Mouse (Mus musculus) common myeloid progenitor, adult 5-6 weeks (primary cell): Measurements from ENCODE around the gene Olfr689. TPM values are rescaled to one million over a fixed set of nuclear protein-coding genes. Genes with fewer than 3 reads are reported as not detected.
"Not testable (repeated sequence)": the region's sequence is repeated elsewhere in the genome, so short reads cannot be mapped to it uniquely, and the experiment has no call there.

Experiments used
- ATAC-seq: replicated peaks from 2 replicates; pipeline ENCODE4 v1.8.0; 2016; ENCODE audit warnings: low read depth, mild to moderate bottlenecking, moderate TSS enrichment, inconsistent platforms; ENCODE audit not compliant: poor library complexity, severe bottlenecking
- total RNA-seq: library from RNA; stranded (forward); fragments of 200-1000, 187-1606 nt; gene quantifications from 2 replicates; pipeline ENCODE4 v1.2.3, GENCODE M21; 2017

Gene Olfr689
- not detected in 2 replicates for total RNA-seq

DNA sequence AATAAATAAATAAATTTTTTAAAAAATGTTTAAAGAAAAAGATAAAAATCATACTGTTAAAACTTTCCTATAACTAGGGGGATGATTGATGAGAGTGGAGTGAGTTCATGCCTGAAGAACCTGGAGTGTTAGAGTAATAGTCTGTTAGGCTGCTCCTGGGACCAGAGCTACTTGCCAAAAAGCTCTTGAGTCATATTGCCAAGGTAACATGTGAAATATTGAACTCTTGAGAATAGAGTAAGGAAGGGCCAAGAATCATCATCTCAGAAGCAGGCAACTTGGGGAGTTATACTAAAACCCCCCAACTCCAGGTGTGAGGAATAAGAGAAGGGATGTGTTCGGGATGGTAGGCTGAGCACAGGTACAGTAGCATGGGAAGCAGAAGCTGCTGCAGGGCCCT is at the start of gene Olfr689:
Olfr689 (plus strand) TSS at position 301 of the 400 bp plus-strand sequence.
- no peak for ATAC-seq

DNA sequence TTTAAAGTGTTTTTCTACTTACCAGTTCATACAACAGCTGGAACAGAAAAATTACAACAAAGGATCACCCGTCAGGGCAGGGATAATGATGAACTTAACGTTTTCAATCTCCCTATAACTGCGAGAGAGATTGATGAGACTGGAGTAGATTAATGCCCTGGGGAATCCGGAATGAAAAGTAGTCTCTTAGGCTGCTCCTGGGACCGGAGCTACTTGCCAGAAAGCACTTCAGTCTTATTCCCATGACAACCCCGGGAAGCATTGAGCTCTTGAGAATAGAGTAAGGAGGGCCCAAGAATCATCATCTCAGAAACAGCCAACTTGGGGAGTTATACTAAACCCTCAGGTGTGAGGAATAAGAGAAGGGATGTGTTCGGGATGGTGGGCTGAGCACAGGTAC is 38.5 kb upstream of the Olfr689 start:
- no peak for ATAC-seq

- ATAC-seq = no peak
Measured at GRCm38 (mm10) chr7:105287795-105288194, 23.2 kb upstream of the Olfr689 start, which contains the start of gene Olfr688. Gene Olfr688 (plus strand): TSS chr7:105288095.

DNA sequence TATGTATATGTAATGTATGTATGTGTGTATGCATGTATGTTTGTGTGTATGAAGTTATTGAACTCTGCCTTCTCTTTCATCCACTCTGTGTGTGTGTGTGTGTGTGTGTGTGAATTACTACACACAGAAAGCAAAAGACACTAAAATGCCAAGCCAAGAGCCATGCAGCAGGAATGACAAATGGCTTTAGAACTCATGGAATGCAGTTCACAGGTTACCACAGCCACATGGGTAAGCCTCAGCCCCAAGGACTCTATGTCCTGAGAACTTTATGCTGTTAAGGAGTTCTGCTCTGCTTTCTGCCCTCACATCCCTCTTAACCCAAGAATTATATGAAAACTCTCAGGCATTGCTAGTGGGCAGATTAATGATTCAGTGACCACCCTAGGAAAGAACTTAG is 20.9 kb upstream of the Olfr689 start:
- ATAC-seq = no peak

GRCm38 (mm10) chr7:105325302-105325701 is 14.3 kb downstream of the Olfr689 start:
- no peak for ATAC-seq

DNA sequence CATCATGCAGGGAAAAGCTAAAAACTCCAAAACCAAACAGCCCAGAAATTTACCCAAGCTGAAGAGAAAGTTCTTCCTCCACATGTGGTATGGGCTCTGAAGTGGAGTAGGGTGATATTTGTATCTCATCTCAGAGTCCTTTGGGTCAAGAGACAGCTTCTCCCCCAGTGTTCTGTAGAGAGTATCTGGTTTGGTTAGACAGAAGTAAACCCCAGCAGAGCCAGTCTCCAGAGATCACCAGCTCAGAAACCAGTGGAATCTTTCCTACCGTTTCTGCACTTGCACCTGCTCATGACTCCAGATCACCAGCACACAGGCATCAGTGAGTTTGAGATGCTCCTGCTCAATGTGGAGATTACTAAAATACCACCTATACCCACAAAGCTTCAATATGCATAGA is 23.0 kb downstream of the Olfr689 start, which contains the start of gene Olfr690:
Olfr690 (minus strand) TSS at position 101 of the 400 bp plus-strand sequence.
- no peak for ATAC-seq

DNA sequence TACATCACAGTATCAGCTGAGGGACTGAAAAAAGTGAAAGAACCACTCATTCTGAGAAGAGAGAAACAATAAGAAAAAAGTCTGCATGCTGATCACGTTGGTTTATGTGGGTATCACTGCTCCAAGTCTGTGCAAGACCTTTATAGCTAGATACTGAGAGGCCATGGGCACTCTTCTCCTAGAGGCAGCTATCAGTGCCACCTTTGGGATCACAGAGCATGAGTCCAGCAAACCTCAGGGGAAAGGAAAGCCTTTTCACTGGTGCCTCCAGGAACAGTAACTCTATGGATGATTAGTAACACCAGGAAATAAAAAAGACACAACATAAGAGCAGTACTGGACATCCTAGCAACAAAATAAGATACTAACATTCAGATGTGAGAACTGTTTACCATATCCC is 31.2 kb downstream of the Olfr689 start, which contains the start of gene Olfr691:
Olfr691 (minus strand) TSS at position 101 of the 400 bp plus-strand sequence.
- no peak for ATAC-seq

DNA sequence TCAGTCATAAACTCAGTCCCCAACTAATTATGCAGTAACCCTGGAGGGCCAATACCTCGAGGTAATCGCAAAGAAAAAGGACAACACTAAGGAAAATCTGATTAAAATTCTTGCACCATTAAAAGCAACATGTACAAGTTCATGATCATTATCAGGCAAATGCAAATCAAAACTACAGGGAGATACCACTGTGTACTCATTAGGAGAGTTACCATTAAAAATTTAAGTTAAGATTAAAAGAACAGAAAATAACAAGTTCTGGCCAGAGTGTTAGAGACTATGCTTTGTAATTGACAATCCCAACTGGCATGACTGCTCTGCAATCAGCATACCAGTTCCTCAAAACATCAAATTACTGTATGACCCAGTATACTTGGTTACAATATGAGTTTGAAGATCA is 31.8 kb downstream of the Olfr689 start:
- no peak for ATAC-seq

DNA sequence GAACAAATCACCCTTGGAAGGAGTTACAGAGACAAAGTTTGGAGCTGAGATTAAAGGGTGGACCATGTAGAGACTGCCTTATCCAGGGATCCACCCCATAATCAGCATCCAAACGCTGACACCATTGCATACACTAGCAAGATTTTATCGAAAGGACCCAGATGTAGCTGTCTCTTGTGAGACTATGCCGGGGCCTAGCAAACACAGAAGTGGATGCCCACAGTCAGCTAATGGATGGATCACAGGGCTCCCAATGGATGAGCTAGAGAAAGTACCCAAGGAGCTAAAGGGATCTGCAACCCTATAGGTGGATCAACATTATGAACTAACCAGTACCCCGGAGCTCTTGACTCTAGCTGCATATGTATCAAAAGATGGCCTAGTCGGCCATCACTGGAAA is 45.1 kb downstream of the Olfr689 start:
- ATAC-seq = not testable (repeated sequence)

DNA sequence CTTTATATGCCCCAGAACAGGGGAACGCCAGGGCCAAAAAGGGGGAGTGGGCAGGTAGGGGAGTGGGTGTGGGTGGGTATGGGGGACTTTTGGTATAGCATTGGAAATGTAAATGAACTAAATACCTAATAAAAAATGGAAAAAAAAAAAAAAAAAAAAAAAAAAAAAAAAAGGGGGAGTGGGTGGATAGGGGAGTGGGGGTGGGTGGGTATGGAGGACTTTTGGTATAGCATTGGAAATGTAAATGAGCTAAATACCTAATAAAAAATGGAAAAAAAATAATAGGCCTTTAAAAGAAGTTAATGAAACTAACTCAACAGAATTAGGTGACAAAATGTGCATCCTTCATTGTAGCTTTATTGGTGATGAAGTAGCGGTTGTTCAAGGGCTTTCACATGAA is 45.5 kb downstream of the Olfr689 start:
- ATAC-seq = not testable (repeated sequence)

- no peak for ATAC-seq
Measured at GRCm38 (mm10) chr7:105361713-105362112, 50.7 kb downstream of the Olfr689 start.

GRCm38 (mm10) chr7:105367268-105367667 is 56.3 kb downstream of the Olfr689 start:
- ATAC-seq = 0 out of 2 replicates have a peak, but pooled peaks have one; percentile 22

DNA sequence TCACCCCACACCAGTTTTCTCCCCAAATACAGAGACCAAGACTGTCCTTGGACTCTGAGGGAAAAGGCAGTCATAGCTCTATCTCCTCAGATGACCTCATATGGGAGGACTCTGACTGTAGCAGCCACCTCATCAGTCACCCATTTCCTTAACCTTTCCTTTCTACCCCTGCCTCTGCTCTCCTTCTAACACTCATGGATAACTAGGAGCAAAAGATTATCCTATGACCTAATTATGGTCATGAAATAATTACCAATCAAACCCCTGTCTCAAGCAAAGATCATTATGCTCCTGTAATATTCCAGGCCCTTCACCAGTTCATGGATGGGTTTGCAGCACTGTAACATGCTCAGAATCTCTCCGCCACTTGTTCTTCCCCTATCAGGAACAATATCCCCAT is 57.0 kb downstream of the Olfr689 start, which contains the start of gene Olfr692:
Olfr692 (plus strand) TSS at position 301 of the 400 bp plus-strand sequence.
- no peak for ATAC-seq

GRCm38 (mm10) chr7:105368521-105368920 is 57.6 kb downstream of the Olfr689 start:
- no peak for ATAC-seq

Other genes with a start within 250 kb of the Olfr689 start
- not detected in 2 replicates for gene Olfr678, start 246.7 kb upstream of the Olfr689 start, total RNA-seq
- gene Olfr679, start 230.0 kb upstream of the Olfr689 start, total RNA-seq = not detected in 2 replicates
- not detected in 2 replicates for gene Olfr680-ps1, start 218.3 kb upstream of the Olfr689 start, total RNA-seq
- not detected in 2 replicates for gene Olfr681, start 194.3 kb upstream of the Olfr689 start, total RNA-seq
- gene Olfr683, start 164.2 kb upstream of the Olfr689 start, total RNA-seq = not detected in 2 replicates
- not detected in 2 replicates for gene Olfr684, start 147.5 kb upstream of the Olfr689 start, total RNA-seq
- not detected in 2 replicates for gene Olfr685, start 125.2 kb upstream of the Olfr689 start, total RNA-seq
- not detected in 2 replicates for gene Olfr686, start 103.7 kb upstream of the Olfr689 start, total RNA-seq
- not detected in 2 replicates for gene Olfr688, start 23.1 kb upstream of the Olfr689 start, total RNA-seq
- not detected in 2 replicates for gene Olfr690, start 22.9 kb downstream of the Olfr689 start, total RNA-seq
- gene Olfr691, start 31.1 kb downstream of the Olfr689 start, total RNA-seq = not detected in 2 replicates
- not detected in 2 replicates for gene Olfr692, start 57.1 kb downstream of the Olfr689 start, total RNA-seq
- gene Gm5901, start 63.9 kb downstream of the Olfr689 start, total RNA-seq = not detected in 2 replicates
- 9.0 and 10.0 TPM in 2 replicates for gene Fam160a2, start 88.9 kb downstream of the Olfr689 start, total RNA-seq
- gene Cnga4, start 93.4 kb downstream of the Olfr689 start, total RNA-seq = not detected in 2 replicates
- not detected in 2 replicates for gene Cckbr, start 114.6 kb downstream of the Olfr689 start, total RNA-seq
- gene Cavin3, start 171.1 kb downstream of the Olfr689 start, total RNA-seq = 0.59 and 0.92 TPM in 2 replicates
- 22.7 and 28.7 TPM in 2 replicates for gene Smpd1, start 243.2 kb downstream of the Olfr689 start, total RNA-seq